Mouse (Mus musculus) testis, adult 2 months (tissue): ENCODE results near the gene Mical3.

Experiments used
- CTCF ChIP-seq: fragments of 200-500 bp; IDR thresholded peaks from 2 replicates; pipeline ENCODE4 v1.5.1; 2012; ENCODE audit warnings: low read depth, mild to moderate bottlenecking, inconsistent platforms, low read length, moderate library complexity; ENCODE audit not compliant: control insufficient read depth, insufficient read depth, insufficient replicate concordance
- POLR2A ChIP-seq: fragments of 200-500 bp; IDR thresholded peaks from 2 replicates; pipeline ENCODE4 v1.6.1; 2012; ENCODE audit warnings: low read depth, mild to moderate bottlenecking, inconsistent platforms, low read length, moderate library complexity; ENCODE audit not compliant: control insufficient read depth

GRCm38 (mm10) chr6:121154451-121155300, 23.9 kb upstream of the Mical3 start:
- TF ChIP-seq CTCF (no peak), POLR2A (no peak)
